Mouse (Mus musculus): ENCODE measurements at regions not wholly inside any gene's neighbourhood (a gene's known extent, or its start where the extent isn't known, plus 50 kb on each side); places are given as distances from the start of the nearest gene placed in this dataset.

DNA sequence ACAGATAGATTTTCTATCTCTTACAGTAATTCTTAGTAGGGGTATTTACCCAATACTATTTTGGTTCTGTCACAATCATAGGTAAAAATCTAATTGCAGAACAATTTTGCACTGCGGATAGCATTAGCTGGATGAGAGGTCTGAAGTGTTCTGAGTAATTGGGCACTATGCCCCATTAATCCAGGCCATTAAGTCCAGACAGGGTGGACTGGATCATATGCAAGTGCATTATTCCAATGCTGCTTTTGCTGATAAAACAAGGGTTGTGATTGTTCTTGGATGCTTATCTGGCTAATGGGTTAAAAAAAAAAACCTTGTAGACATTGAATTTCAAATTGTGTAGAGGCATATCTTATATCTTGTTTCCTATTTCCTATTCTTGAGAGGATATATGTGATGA lies 1732.6 kb upstream of the Gm6569 start:
- Histone ChIP-seq H3K4me1 (ENCODE audit: control insufficient read depth, insufficient read depth, low read length) (no peaks in the 10 kb centered on the region), H3K4me3 (replicated peaks; ENCODE audit: control insufficient read depth, low read depth, low read length) (no peak overlapping the region), H3K27ac (ENCODE audit: control insufficient read depth, insufficient read depth, low read depth, low read length, poor library complexity) (no peak overlapping the region)
- 90% methylated on average over 1 of the region's 1 CpGs for whole genome bisulfite sequencing
- TF ChIP-seq CTCF (IDR thresholded peaks at IDR 0.05; ENCODE audit: control insufficient read depth, insufficient read depth, low read length), result no peak
- no peak for TF ChIP-seq POLR2A (IDR thresholded peaks at IDR 0.05; ENCODE audit: borderline replicate concordance, control insufficient read depth, low read depth, low read length)

- no peaks in the 10 kb centered on the region for H3K4me1 ChIP-seq (ENCODE audit: control insufficient read depth, insufficient read depth, low read length)
- TF ChIP-seq CTCF (IDR thresholded peaks at IDR 0.05; ENCODE audit: control insufficient read depth, insufficient read depth, low read length), result no peak
- no peak for TF ChIP-seq POLR2A (IDR thresholded peaks at IDR 0.05; ENCODE audit: borderline replicate concordance, control insufficient read depth, low read depth, low read length)
- H3K4me3 ChIP-seq (replicated peaks; ENCODE audit: control insufficient read depth, low read depth, low read length), result no peak overlapping the region
- H3K27ac ChIP-seq (ENCODE audit: control insufficient read depth, insufficient read depth, low read depth, low read length, poor library complexity), result no peak overlapping the region
- 64% methylated on average over 4 of the region's 4 CpGs for WGBS
These were observed 1728.4 kb upstream of the Gm6569 start for GRCm38 (mm10) chr15:72105830-72106413.

DNA sequence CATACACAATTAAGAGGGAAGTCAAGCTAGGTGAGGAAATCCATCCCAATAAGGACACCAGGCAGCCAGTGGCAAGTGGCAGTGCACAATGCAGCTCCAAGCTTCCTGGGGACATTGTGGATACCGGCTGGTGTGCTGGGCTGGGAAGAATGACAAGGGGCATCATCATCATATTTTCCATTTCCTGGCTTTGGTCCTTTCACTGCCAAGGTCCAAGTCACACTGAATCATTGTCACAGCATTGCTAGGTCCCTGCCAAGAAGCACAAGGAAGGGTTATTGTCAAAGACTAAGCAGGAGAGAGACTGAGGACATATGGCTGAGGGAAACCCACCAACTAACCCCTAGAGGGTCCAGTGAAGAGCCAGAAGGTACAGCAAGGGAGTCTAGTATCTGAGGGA lies 1723.8 kb upstream of the Gm6569 start:
- TF ChIP-seq CTCF (IDR thresholded peaks at IDR 0.05; ENCODE audit: control insufficient read depth, insufficient read depth, low read length) (no peak), POLR2A (IDR thresholded peaks at IDR 0.05; ENCODE audit: borderline replicate concordance, control insufficient read depth, low read depth, low read length) (no peak)
- Histone ChIP-seq H3K27ac (ENCODE audit: control insufficient read depth, insufficient read depth, low read depth, low read length, poor library complexity) (no peak overlapping the region), H3K4me3 (replicated peaks; ENCODE audit: control insufficient read depth, low read depth, low read length) (no peak overlapping the region), H3K4me1 (ENCODE audit: control insufficient read depth, insufficient read depth, low read length) (no peaks in the 10 kb centered on the region)
- 72% methylated on average over 1 of the region's 1 CpGs for WGBS

GRCm38 (mm10) chr15:72116772-72117171 lies 1717.6 kb upstream of the Gm6569 start:
- Histone ChIP-seq H3K4me3 (replicated peaks; ENCODE audit: control insufficient read depth, low read depth, low read length) (no peak overlapping the region), H3K27ac (ENCODE audit: control insufficient read depth, insufficient read depth, low read depth, low read length, poor library complexity) (no peak overlapping the region), H3K4me1 (ENCODE audit: control insufficient read depth, insufficient read depth, low read length) (no peaks in the 10 kb centered on the region)
- WGBS, result 68% methylated on average over 4 of the region's 4 CpGs
- TF ChIP-seq POLR2A (IDR thresholded peaks at IDR 0.05; ENCODE audit: borderline replicate concordance, control insufficient read depth, low read depth, low read length), result no peak
- TF ChIP-seq CTCF (IDR thresholded peaks at IDR 0.05; ENCODE audit: control insufficient read depth, insufficient read depth, low read length), result no peak

GRCm38 (mm10) chr15:72134226-72134625 lies 1700.1 kb upstream of the Gm6569 start:
- H3K4me1 ChIP-seq (ENCODE audit: control insufficient read depth, insufficient read depth, low read length), result no peaks in the 10 kb centered on the region
- TF ChIP-seq CTCF (IDR thresholded peaks at IDR 0.05; ENCODE audit: control insufficient read depth, insufficient read depth, low read length), result no peak
- no peak for TF ChIP-seq POLR2A (IDR thresholded peaks at IDR 0.05; ENCODE audit: borderline replicate concordance, control insufficient read depth, low read depth, low read length)
- H3K4me3 ChIP-seq (replicated peaks; ENCODE audit: control insufficient read depth, low read depth, low read length), result no peak overlapping the region
- no peak overlapping the region for H3K27ac ChIP-seq (ENCODE audit: control insufficient read depth, insufficient read depth, low read depth, low read length, poor library complexity)
- 64% methylated on average over 8 of the region's 8 CpGs for whole genome bisulfite sequencing

GRCm38 (mm10) chr15:72135992-72136617 lies 1698.3 kb upstream of the Gm6569 start:
- 71% methylated on average over 4 of the region's 4 CpGs for WGBS

DNA sequence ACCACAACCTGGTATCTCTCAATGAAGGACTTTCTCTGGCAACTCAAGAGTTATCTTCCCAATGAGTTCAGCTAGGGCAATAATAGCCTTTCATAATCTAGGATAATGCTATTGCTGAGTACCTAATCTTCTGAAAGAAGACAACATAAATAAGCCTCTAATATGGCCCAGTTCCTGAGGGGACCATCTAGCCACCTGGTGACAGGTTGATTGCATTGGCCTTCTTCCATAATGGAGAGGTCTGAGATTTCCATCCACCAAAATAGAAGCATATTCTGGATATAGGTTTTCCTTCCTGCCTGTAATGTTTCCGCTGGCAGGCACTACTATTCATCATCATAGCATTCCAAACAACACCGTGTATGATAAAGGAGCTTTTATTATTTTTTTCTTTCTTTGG lies 1694.2 kb upstream of the Gm6569 start:
- Histone ChIP-seq H3K4me1 (ENCODE audit: control insufficient read depth, insufficient read depth, low read length) (no peaks in the 10 kb centered on the region), H3K27ac (ENCODE audit: control insufficient read depth, insufficient read depth, low read depth, low read length, poor library complexity) (no peak overlapping the region), H3K4me3 (replicated peaks; ENCODE audit: control insufficient read depth, low read depth, low read length) (no peak overlapping the region)
- 71% methylated on average over 2 of the region's 2 CpGs for WGBS
- no peak for TF ChIP-seq POLR2A (IDR thresholded peaks at IDR 0.05; ENCODE audit: borderline replicate concordance, control insufficient read depth, low read depth, low read length)
- no peak for TF ChIP-seq CTCF (IDR thresholded peaks at IDR 0.05; ENCODE audit: control insufficient read depth, insufficient read depth, low read length)

More at GRCm38 (mm10) chr15:72135992-72136617, 1698.3 kb upstream of the Gm6569 start:
- no peaks in the 10 kb centered on the region for H3K4me1 ChIP-seq (ENCODE audit: control insufficient read depth, insufficient read depth, low read length)
- TF ChIP-seq CTCF (IDR thresholded peaks at IDR 0.05; ENCODE audit: control insufficient read depth, insufficient read depth, low read length) (no peak), POLR2A (IDR thresholded peaks at IDR 0.05; ENCODE audit: borderline replicate concordance, control insufficient read depth, low read depth, low read length) (no peak)
- no peak overlapping the region for H3K4me3 ChIP-seq (replicated peaks; ENCODE audit: control insufficient read depth, low read depth, low read length)
- H3K27ac ChIP-seq (ENCODE audit: control insufficient read depth, insufficient read depth, low read depth, low read length, poor library complexity), result no peak overlapping the region

DNA sequence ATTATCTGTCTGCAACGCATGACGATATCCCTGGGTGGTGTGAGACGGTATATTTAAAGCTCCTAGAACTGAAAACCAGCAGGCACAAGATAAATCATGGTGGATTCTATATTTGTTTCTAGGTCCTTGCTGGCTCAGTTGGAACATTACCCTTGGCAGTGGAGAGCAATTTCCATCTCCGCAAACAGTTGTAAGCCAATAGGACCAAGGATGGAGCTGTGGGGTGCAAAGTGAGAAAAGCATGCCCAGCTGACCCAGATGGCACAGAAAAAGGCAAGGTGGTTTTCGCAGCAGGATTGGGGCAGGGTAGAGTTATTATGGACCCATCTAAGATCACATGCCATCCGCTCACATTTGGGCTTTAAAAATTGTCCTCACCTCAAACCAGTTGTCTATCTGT lies 1683.8 kb upstream of the Gm6569 start:
- H3K27ac ChIP-seq (ENCODE audit: control insufficient read depth, insufficient read depth, low read depth, low read length, poor library complexity), result no peak overlapping the region
- no peak overlapping the region for H3K4me3 ChIP-seq (replicated peaks; ENCODE audit: control insufficient read depth, low read depth, low read length)
- H3K4me1 ChIP-seq (ENCODE audit: control insufficient read depth, insufficient read depth, low read length), result no peaks in the 10 kb centered on the region
- 81% methylated on average over 6 of the region's 6 CpGs for WGBS
- TF ChIP-seq CTCF (IDR thresholded peaks at IDR 0.05; ENCODE audit: control insufficient read depth, insufficient read depth, low read length) (no peak), POLR2A (IDR thresholded peaks at IDR 0.05; ENCODE audit: borderline replicate concordance, control insufficient read depth, low read depth, low read length) (no peak)

All from bone marrow, adult 2 months (tissue).